ENCODE assay signal across 20 mouse cellular contexts in genomic region chr12:82355419-82356149, GRCm38 (mm10).
DNase-seq lines count a peak whose midpoint lies in the region; ATAC-seq and TF ChIP-seq lines count a peak whose summit lies in the region.
"Had no signal": no experiment of that assay in that cellular context is flagged by ENCODE, and none has a peak within 500 bp of the region (broad histone marks: within the 10 kb centered on the region; RNA-seq: fewer than 3 reads in every experiment).

No protein-coding gene starts in this region.

- TF ChIP-seq CTCF in layer of hippocampus, adult 2 months (conservative IDR thresholded peaks at IDR 0.05), result no peak
- TF ChIP-seq CTCF in CH12.LX (conservative IDR thresholded peaks at IDR 0.05 in 1 of 2, IDR thresholded peaks at IDR 0.05 in 1 of 2; ENCODE audit: low read depth in 2 of 2, low read length in 2 of 2), result no peak

- dilution Hi-C loops in CH12.LX (cut with MboI; ENCODE audit: extremely low pct_ligation_motif_present, extremely low pct_unique_long_range_greater_than_20kb, low sequenced_read_pairs), result no loop called here

- peak overlapping the region; percentile 36 for H3K4me2 ChIP-seq in heart, embryonic 15.5 days
- peak overlapping the region; percentile 61 for H3K4me2 ChIP-seq in CH12.LX (ENCODE audit: insufficient read depth, low read depth, poor library complexity, severe bottlenecking)
- no peak overlapping the region for H3K4me2 ChIP-seq in embryonic facial prominence, embryonic 13.5 days
- H3K4me2 ChIP-seq: forebrain, embryonic 13.5 days; limb, embryonic 15.5 days; liver, embryonic 15.5 days had no signal

- TF ChIP-seq POLR2A in CH12.LX (IDR thresholded peaks at IDR 0.05; ENCODE audit: low read depth, low read length), result no peak

- peaks cover 5% of the 10 kb centered on the region; the same call in 1 of the 2 replicates for H3K79me2 ChIP-seq in CH12.LX (replicated peaks; ENCODE audit: control insufficient read depth, extremely low read depth, insufficient read depth, poor library complexity, severe bottlenecking)

- H3K9me3 ChIP-seq in heart, embryonic 15.5 days (replicated peaks), result no peaks in the 10 kb centered on the region
- no peaks in the 10 kb centered on the region for H3K9me3 ChIP-seq in CH12.LX (replicated peaks; ENCODE audit: low read length)
- H3K9me3 ChIP-seq in embryonic facial prominence, embryonic 13.5 days, result no peaks in the 10 kb centered on the region
- H3K9me3 ChIP-seq: forebrain, embryonic 13.5 days; hindbrain, embryonic 10.5 days; limb, embryonic 15.5 days; liver, embryonic 15.5 days; midbrain, embryonic 10.5 days had no signal

- DNase-seq in heart, postnatal 25 days (ENCODE audit: low spot score), result no peak
- no peak for DNase-seq in layer of hippocampus, adult 2 months (ENCODE audit: low spot score in 2 of 2)
- no peak for DNase-seq in layer of hippocampus, adult 8-10 months (ENCODE audit: low spot score in 2 of 2)
- peak; percentile 41 for DNase-seq in CH12.LX (ENCODE audit: extremely low read depth)
- DNase-seq in urinary bladder, postnatal 36 days (ENCODE audit: low spot score in 2 of 2), result no peak
- DNase-seq: adrenal gland, postnatal 10 days; cerebellum, adult 9-10 months; gastrocnemius, postnatal 10 days; kidney, adult 2 months; layer of hippocampus, postnatal 36 days; lung, postnatal 4 days had no signal

- no peaks in the 10 kb centered on the region for H3K27me3 ChIP-seq in heart, embryonic 15.5 days
- no peaks in the 10 kb centered on the region for H3K27me3 ChIP-seq in CH12.LX (replicated peaks)
- no peaks in the 10 kb centered on the region for H3K27me3 ChIP-seq in embryonic facial prominence, embryonic 13.5 days
- H3K27me3 ChIP-seq: forebrain, embryonic 13.5 days; limb, embryonic 15.5 days; liver, embryonic 15.5 days; Patski had no signal

- ATAC-seq in heart, embryonic 15.5 days (replicated peaks; ENCODE audit: insufficient number of reproducible peaks, insufficient read depth, low FRiP score, low read depth), result peak; percentile 66; the same call in 1 of the 2 replicates
- ATAC-seq in embryonic facial prominence, embryonic 13.5 days (ENCODE audit: insufficient number of reproducible peaks, insufficient read depth, low FRiP score, low TSS enrichment, low read depth), result no peak
- ATAC-seq: forebrain, embryonic 13.5 days; Patski had no signal

- TF ChIP-seq EP300 in CH12.LX (IDR thresholded peaks at IDR 0.05; ENCODE audit: low read length), result peak; percentile 67

- H3K4me1 ChIP-seq in heart, embryonic 15.5 days (replicated peaks), result peaks cover 36% of the 10 kb centered on the region
- peaks cover 21 to 58% of the 10 kb centered on the region in 2 experiments for H3K4me1 ChIP-seq in CH12.LX (ENCODE audit: control insufficient read depth in 1 of 2, insufficient read depth in 2 of 2)
- peaks cover 13% of the 10 kb centered on the region for H3K4me1 ChIP-seq in embryonic facial prominence, embryonic 13.5 days
- H3K4me1 ChIP-seq: midbrain, embryonic 10.5 days had no signal

- no peak for TF ChIP-seq RAD21 in CH12.LX (IDR thresholded peaks at IDR 0.05; ENCODE audit: low read depth, low read length)

- in situ Hi-C loops in CH12.LX (cut with MboI; ENCODE audit: low pct_ligation_motif_present, low pct_unique_long_range_greater_than_20kb, low sequenced_read_pairs), result no loop called here

- H3K27ac ChIP-seq in heart, embryonic 15.5 days, result peak overlapping the region; percentile 77
- peak overlapping the region; percentile 32; the same call in 1 of the 2 replicates for H3K27ac ChIP-seq in layer of hippocampus, adult 2 months
- H3K27ac ChIP-seq in CH12.LX (ENCODE audit: insufficient read depth, low read depth), result no peak overlapping the region
- no peak overlapping the region; the same call in 1 of the 2 replicates for H3K27ac ChIP-seq in embryonic facial prominence, embryonic 13.5 days
- H3K27ac ChIP-seq: forebrain, embryonic 13.5 days; hindbrain, embryonic 10.5 days; limb, embryonic 15.5 days; liver, embryonic 15.5 days; midbrain, embryonic 10.5 days had no signal

- intact Hi-C loops in heart, postnatal 25 days (cut with DNase I), result no loop called here

- H3K4me3 ChIP-seq in heart, embryonic 15.5 days, result no peak overlapping the region
- no peak overlapping the region for H3K4me3 ChIP-seq in layer of hippocampus, adult 2 months
- H3K4me3 ChIP-seq in CH12.LX (replicated peaks in 1 of 3; ENCODE audit: low read depth in 2 of 3, low read length in 2 of 3, poor library complexity in 1 of 3), result no peak overlapping the region
- H3K4me3 ChIP-seq in embryonic facial prominence, embryonic 13.5 days, result no peak overlapping the region
- H3K4me3 ChIP-seq: erythroblast, embryonic 14.5 days; forebrain, embryonic 13.5 days; hindbrain, embryonic 10.5 days; limb, embryonic 15.5 days; liver, embryonic 15.5 days; midbrain, embryonic 10.5 days had no signal

- peaks cover 8% of the 10 kb centered on the region; the same call in 1 of the 2 replicates for H3K36me3 ChIP-seq in heart, embryonic 15.5 days
- H3K36me3 ChIP-seq in CH12.LX (replicated peaks in 1 of 2; ENCODE audit: control insufficient read depth in 1 of 2, insufficient read depth in 1 of 2, low read length in 1 of 2), result peaks cover 7 to 27% of the 10 kb centered on the region in 2 experiments
- peaks cover 18% of the 10 kb centered on the region for H3K36me3 ChIP-seq in embryonic facial prominence, embryonic 13.5 days
- H3K36me3 ChIP-seq: liver, embryonic 15.5 days had no signal

- no peak overlapping the region for H3K9ac ChIP-seq in heart, embryonic 15.5 days
- H3K9ac ChIP-seq in CH12.LX (ENCODE audit: insufficient read depth, low read depth), result no peak overlapping the region
- H3K9ac ChIP-seq in embryonic facial prominence, embryonic 13.5 days, result peak overlapping the region; percentile 16; the same call in 1 of the 2 replicates
- H3K9ac ChIP-seq: forebrain, embryonic 13.5 days; limb, embryonic 15.5 days; liver, embryonic 15.5 days had no signal

- WGBS in heart, embryonic 15.5 days, result 36% methylated on average over 10 of the region's 10 CpGs
- 55% methylated on average over 10 of the region's 10 CpGs for WGBS in embryonic facial prominence, embryonic 13.5 days

TF ChIP-seq in CH12.LX, 34 proteins besides CTCF, POLR2A, EP300 and RAD21:
- TF ChIP-seq BHLHE40 (IDR thresholded peaks at IDR 0.05; ENCODE audit: low read depth, low read length), result peak; percentile 76
- no peak for TF ChIP-seq POLR2AphosphoS2 (IDR thresholded peaks at IDR 0.05; ENCODE audit: low read depth, low read length)
- TF ChIP-seq IRF4 (IDR thresholded peaks at IDR 0.05; ENCODE audit: low read depth, low read length), result peak; percentile 81
- peak; percentile 58 for TF ChIP-seq MXI1 (IDR thresholded peaks at IDR 0.05; ENCODE audit: low read depth, low read length)
- TF ChIP-seq MEF2A (IDR thresholded peaks at IDR 0.05; ENCODE audit: borderline replicate concordance, low read depth, low read length), result 0 out of 2 replicates have a peak, but pooled peaks have one; percentile 12
- peak; percentile 8; the same call in 1 of the 2 replicates for TF ChIP-seq ELF1 (IDR thresholded peaks at IDR 0.05; ENCODE audit: low read depth, low read length)
- TF ChIP-seq JUND (conservative IDR thresholded peaks at IDR 0.05; ENCODE audit: low read depth, low read length), result no peak
- 0 out of 2 replicates have a peak, but pooled peaks have one; percentile 2 for TF ChIP-seq USF1 (IDR thresholded peaks at IDR 0.05; ENCODE audit: low read depth, low read length)

Comparison
In these comparisons a context has a peak if more than half of its experiments do, and no peak if none do; other contexts are left out.
1. H3K27ac ChIP-seq: peak in heart, embryonic 15.5 days (single experiment) and layer of hippocampus, adult 2 months (single experiment); none in CH12.LX (single experiment) and embryonic facial prominence, embryonic 13.5 days (single experiment).